Mouse (Mus musculus): ENCODE measurements around the gene Plac8.
A peak's percentile ranks its signal among the peaks of the same experiment; 100 is the strongest.

The Plac8 gene

DNA sequence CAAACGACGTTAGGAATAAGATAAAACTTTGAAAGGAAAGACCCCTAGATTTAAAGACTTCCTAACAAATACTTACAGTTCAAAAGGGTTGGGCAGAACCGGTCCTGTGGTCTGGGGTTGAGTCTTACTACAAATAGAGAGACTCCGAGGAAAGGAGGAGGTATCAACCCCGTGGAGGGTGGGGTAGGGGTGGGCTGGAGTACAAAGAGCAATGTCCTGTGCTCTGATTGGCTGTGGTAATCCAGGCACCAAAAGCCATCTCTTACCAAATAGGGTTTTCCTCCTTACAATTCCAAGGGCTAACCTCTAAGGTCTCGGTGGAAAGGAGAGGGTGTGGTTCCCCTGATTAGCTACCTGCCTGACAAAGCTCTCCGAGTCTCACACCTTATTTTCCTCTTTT lies at the start of gene Plac8:
Plac8 (minus strand) TSS at position 177 of the 400 bp plus-strand sequence.
- DNase-seq (ENCODE audit: low read depth), result no peak

DNA sequence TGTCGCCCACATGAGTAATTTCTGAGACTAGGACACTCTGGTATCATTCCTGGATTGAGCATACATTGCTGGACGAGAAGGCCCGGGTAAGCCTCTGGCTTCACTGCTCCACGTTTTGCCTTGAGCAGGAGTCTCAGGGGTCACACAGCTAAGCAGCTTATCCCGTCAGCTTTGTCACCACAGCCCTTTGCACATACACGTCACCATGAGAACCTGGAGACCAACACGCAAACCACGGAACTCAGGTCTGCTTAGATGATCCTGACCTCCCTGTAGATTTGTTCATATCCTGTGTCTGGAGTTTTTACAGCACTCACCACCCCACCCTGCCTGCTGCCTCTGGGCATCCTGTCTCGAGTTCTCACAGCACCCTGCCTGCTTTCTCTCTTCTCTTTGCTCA lies 48.9 kb upstream of the Plac8 start:
- DNase-seq (ENCODE audit: low read depth), result no peak

DNA sequence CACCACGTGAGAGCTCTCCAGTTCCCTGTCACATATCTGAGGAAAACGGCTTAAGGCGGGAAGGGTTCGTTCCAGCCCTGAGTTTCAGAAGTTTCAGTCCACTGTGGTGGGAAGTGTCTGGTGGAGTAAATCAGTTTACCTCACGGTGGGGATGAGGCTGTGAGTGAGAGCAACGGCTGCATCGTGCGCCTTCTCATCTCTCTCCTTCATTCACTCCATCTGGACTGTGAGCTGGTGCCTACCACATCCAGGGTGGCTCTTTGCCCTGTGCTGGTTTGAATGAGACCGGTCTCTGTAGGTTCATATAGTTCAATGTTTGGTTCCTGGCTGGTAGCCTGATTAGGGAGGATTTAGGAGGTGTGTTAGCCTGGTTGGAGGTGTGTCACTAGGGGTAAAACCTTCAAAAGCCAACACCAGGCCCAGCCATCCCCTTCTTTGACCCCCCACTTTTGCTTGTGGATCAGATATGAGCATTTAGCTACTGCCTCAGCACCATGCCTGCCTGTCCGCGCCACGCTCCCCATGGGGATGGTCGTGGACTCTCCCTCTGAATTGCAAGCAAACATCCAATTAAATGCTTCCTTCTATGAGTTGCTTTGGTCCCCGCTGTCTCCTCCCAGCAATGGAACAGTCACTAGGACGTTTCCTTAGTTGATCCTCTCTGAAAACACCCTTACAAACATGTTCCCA lies 47.7 kb upstream of the Plac8 start:
- no peak for DNase-seq (ENCODE audit: low read depth)

DNA sequence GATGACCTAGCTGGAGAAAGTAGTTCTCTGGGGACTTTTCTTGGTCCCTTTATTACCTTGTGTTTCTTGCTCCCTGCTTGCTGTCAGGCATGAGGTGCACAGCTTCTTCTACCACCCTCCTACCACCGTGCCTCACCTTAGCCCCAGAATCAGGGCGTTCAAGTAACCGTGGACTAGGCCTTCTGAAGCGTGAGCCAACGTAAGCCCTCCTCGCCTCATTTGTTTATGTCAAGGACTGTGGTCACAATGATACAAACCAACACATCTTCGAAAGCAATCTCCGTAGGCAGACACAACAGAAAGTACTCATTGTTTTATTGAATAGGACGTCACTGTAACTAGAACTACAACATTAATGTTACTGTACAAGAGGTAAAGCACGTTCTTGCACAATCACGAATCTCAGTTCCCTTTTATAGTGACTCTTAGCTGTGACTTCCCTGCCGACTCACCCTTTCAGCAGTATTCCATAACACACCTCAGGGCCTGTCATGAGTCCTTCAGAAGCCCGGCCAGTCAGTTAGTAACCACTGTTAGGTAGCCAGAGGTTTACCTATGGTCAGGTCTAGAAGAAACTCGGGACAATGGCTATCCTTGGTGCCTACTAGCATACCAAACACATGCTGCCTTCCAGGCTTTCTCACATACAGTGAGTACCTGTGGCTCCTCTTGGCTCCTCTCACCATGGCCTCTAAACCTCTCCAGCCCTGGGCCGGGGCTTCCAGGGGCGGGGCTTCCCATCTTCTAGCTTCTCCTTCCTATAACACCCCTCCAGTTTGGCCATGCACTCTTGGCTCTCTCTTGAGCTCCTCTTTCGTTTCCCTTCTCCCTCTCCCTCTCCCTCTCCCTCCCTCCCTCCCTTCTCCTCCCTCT lies 42.1 kb upstream of the Plac8 start:
- DNase-seq (ENCODE audit: low read depth), result no peak

DNA sequence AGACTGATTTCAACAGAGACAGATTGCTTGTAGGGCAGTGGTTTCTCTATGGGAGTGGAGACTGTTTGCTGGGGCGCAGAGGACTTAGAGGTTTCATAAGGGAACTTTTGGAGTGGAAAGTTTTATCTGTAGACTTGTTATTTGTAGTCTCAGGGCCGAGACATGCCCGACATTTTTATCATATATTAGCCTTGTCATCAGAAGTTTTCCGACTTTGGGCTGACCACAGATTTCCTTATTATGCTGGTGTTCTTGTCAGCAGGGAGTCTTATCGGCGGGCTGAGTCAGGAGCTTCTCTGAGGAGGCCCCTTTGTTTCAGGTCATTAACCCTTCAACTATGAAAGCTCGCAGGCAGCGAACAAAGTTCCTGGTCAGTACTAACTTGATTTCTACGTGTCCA lies 35.8 kb upstream of the Plac8 start:
- DNase-seq (ENCODE audit: low read depth), result no peak

DNA sequence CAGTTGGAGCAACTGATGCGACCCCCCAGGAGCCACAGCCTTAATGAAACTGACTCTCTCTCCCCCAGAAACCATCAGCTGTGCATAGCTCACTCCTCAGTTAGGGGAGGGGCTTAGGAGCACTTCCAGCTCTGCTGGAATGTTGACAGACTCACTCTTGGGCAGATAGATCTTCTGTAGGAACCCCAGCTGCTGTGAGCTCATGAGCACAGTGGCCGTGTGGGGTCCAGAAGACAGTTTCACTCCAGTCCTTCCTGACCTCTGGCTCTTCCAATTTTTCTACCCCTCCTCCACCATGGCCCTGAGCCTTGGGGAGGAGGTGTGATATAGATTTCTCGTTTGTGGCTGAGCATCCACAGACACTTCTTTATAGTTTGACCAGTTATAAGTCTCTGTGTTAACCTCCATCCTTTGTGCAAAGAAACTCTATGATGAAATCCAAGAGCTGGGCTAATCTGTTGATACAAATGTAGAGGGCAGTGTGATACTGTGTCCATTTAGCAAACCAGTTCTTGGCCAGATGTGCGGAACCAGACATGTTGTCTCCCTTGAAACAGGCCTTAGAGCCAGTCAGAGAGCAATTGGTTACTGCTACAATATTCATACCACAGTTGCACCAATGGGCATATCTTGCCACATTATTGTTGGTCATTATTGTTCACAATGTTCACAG lies 35.2 kb upstream of the Plac8 start:
- no peak for DNase-seq (ENCODE audit: low read depth)

DNA sequence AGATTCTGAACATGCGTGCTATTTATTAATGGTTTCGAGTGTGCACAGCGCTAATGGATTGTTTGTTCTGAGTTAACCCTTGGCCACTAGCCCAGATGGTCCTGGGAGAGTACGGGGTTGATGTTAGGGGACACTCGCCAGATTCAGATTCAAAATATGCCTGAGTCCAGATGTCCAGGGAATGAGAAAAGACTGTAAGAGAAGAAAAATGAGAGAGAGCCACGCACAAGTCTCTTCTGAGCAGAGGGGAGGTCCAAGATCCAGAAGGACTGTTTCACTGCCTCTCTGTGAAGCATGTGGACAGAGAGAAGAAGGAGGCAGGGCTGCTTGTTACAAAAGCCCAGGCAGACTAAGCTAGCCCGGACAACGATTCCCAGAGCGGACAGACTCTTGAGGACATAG lies 33.8 kb upstream of the Plac8 start:
- peak; percentile 34 for DNase-seq (ENCODE audit: low read depth)

DNA sequence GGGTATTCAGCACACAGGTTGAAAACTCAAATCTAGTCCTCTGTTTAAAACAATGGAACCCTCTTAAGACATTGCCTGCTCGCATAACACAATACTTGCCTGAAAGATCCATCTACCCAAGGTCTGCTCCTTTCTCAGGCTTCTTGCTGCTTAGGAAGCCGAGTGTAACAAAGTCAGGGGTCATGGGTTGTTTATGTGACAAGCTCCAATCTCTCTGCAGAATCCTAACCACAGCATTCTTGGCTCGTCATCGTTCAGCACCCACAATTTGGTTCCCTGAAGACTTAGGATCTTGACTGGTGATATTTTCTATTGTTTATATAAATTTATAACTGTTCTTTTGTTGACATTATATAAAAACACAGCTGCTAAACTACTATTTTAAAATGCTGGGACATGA lies 32.0 kb upstream of the Plac8 start:
- peak; percentile 17 for DNase-seq (ENCODE audit: low read depth)

DNA sequence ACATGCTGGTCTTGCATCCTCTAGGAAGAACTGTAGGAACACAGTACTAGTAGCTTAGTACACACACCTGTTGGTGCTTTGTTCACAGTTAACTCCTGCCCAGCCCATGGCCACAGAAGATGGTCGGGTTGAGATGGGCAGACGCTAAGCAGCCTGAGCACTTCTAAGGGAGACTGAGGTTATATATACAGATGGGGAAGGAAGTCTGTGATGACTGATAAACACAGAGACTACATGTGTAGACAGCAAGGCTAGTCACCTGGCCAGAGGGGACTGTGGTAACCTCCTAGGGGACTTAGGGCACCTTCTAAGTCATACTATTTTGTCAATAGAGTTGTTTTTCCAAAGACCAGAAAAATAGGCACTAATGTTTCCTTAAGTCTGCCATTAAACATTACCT lies 29.8 kb upstream of the Plac8 start:
- DNase-seq (ENCODE audit: low read depth), result no peak

DNA sequence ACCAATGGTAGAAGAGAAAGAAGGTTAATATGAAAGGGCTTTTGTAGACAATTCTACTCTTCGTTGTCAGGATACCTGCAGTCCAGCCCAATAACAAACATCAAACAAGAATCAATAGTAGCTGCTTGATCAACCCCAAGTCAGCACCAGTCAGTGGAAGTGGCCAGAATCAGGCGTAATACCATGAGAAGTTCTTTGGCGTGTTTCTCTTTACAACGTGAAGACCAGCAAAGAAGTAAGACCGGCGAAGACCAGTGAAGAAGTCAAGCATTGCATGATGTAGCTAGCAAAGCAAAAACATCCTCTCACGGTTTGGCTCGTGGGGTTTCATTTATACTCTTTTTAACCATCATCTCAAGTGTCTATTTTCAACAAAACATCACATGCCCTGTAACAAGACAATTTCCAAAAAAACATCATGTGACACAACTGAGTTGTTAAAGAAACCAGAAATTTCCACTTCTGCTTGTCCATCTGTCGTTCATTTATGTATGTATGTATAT lies 27.0 kb upstream of the Plac8 start:
- DNase-seq (ENCODE audit: low read depth), result no peak

DNA sequence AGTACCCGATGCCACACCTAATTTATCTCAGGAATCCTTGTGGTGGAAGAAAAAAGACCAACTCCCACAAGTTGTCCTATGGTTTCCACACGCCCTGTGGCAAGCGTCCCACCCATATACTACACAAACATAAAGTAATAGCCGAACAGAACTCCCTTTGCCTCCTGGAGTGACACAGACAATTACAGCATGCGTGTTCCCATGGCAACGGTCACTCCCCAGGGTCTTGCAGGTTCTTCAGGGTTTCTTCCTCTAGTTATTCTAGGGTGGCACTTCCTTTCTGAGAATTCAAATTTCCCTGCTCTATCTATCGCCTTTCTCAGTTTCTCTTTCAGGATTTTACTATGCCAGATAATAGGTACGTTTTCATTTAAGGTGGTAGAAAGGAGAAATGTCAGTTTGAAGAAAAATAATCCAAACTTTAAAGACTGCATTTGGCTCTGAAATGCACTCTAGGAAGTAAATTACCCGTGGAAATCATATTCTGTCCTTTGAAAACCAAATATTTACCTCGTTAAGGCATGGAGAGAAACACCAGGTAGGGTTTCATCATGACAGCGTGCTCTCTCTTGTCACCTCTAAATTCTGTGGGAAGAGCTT lies 25.9 kb upstream of the Plac8 start:
- DNase-seq (ENCODE audit: low read depth), result no peak

DNA sequence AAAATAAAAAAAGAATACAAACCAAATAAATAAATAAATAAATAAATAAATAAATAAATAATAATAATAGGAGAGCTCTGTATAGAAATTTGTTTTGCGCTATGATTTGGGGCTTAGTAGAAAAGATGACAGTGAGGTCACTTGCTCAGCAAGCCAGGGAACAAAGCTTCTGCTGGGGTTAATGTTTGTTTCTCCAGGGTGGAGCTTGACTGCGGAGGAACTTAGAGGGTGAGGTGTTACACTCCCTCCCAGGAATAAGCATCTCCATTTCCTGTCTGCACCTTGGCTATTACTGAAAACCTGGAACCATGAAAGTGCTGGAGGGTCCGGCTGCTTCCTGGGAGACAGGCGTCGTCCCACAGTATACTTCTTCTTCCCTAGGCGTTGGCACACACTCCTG lies 24.0 kb upstream of the Plac8 start:
- no peak for DNase-seq (ENCODE audit: low read depth)

DNA sequence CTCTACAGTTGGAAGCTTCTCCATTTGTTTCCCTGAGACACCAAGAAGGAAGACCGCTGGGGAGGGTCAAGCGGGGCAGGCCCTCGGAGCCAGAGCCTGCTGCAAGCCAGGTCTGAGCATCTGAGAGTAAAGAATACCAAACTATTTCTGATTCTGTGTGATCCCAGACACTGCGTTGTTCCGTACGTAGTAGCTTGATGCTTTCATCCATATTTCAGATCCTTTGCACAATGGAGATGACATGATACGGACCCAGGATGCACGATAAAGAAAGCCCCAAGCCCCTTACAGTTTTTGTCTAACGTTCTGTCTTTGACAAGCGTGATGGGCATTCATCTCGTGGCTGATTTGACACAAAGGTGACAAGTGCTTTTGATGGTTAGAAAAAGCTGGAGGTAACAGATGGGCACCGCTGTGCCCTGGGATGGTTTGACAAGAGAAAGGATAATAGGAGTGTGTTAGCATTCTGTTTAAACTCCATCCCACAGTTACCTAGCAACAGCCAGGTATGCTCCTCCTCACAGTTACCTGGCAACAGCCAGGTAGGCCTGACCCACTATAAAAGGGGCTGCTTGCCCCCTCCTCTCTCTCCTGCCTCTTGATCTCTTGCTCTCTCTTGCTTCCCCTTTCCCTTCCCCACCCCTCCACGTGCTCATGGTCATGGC lies 22.9 kb upstream of the Plac8 start:
- DNase-seq (ENCODE audit: low read depth), result no peak

DNA sequence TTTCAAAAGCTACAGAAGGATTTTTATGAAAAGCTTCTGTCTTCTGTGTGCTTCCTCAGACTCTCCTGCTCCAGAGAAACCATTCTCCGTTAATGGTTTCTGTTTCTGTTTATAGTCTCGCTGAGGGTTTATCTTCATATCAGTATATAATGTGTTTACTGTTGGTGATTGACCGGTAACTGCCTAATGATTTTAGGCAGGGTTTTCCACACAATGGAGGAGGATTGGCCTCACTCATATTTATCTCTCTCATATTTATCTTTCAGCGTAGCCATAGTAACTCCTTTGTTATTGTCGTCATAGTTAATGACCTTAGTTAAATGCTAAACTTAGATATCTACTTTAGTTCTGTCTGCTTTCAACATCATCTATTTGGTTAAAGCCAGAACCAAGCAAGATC lies 18.5 kb upstream of the Plac8 start:
- no peak for DNase-seq (ENCODE audit: low read depth)

DNA sequence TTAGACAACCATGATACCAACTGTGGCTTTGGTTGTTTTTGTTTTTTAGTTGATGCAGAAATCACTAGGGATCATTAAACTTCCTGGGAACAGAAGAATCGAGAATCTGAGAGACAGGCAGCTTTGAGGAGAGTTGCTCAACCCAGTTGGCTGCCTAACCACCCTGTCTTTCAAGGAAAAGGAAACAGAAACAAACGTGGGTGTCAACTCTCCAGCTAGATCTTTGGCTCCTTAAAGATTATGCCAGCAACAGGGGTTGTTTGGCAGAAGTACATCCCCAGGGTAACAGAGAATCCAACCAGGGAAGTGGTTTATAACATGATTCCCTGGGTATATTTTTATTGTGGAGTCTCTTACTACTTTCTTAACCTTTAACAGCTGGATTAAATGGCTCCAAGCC lies 15.6 kb upstream of the Plac8 start:
- peak; percentile 51 for DNase-seq (ENCODE audit: low read depth)

DNA sequence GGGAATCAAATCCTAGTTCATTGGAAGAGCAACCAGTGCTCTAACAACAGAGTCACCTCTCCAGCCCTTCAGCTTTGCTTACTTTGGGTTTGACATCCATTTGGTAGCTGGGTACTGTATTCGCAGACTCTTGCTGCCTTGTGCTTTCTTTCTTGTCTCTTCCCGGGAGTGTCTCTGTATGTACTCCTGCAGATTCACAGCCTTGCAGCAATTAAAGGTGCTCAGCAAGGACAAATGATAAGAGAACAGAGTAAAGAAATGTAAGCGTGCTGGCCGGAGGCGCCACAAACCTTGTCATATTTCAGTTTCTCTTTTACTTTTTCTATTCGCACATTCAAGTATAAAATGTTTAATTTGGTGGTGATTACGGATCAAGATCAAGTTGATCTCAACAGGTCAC lies 15.1 kb upstream of the Plac8 start:
- DNase-seq (ENCODE audit: low read depth), result no peak

DNA sequence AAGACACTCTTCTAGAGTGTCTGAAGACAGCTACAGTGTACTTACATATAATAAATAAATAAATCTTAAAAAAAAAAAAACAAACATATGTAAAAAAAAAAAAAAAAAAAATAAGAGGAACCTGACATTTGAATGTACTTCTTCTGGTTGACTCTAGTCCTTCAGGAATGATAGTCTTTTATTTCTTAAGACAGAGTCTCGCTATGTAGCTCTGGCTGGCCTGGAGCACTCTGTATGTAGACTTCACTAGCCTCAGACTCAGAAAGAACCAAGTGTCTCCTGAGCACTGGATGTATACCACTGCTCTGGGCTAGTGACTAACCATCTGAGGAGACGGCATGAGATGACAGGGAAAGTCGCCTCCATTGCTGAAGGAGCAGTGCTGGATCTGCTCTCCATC lies 13.6 kb upstream of the Plac8 start:
- DNase-seq (ENCODE audit: low read depth), result no peak

DNA sequence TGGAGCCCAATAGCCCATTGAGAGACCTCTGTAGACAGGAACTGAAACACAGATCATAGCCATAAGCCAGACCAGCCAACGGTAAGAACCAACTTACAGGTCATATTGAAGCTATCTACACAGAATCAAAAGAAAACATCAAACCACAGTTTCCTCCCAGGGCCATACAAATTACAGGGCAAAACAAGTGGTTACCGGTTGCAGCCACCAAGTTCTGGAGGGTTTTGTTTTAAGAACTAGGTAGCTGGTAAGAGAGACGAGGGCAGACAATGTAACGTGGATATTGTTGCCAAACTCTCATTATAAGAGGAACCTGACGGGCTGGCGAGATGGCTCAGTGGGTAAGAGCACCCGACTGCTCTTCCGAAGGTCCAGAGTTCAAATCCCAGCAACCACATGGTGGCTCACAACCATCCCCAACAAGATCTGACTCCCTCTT lies 13.2 kb upstream of the Plac8 start:
- DNase-seq (ENCODE audit: low read depth), result no peak

DNA sequence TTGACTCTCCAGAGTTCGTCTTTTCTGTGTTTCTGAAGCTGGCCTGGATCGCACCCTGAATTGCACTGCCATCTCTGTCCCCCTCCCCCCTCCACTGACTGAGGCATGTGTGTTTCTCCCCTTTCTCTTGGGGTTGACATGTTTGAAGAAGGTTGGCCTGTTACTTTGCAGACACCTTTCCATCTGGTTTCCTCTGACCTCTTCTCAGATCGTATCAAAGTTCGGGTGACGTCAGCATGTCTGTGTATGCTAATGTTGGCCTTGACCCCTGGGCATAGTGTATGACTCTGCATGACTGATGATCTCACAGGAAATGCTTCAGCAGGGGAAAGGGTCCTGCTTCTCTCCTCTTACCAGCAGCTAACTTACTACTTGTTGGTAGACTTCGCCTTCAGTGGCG lies 11.0 kb upstream of the Plac8 start:
- no peak for DNase-seq (ENCODE audit: low read depth)

DNA sequence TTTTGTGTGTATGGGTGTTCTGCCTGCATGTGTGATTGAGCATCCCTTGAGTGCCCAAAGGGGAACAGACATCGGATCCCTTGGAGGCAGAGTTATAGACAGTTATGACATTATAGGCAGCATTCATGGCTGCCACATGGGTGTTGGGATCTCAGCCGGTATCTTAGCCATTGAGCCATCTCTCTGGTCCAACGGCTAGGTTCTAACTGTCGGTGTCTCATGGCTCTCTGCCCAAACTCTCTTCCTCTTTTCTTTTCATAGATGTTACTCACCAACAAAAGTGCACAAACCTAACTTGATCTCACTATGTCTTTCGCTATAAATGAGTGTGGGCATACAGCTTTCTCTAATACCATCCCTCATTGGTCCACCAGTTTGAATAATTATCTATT lies 10.4 kb upstream of the Plac8 start:
- no peak for DNase-seq (ENCODE audit: low read depth)

DNA sequence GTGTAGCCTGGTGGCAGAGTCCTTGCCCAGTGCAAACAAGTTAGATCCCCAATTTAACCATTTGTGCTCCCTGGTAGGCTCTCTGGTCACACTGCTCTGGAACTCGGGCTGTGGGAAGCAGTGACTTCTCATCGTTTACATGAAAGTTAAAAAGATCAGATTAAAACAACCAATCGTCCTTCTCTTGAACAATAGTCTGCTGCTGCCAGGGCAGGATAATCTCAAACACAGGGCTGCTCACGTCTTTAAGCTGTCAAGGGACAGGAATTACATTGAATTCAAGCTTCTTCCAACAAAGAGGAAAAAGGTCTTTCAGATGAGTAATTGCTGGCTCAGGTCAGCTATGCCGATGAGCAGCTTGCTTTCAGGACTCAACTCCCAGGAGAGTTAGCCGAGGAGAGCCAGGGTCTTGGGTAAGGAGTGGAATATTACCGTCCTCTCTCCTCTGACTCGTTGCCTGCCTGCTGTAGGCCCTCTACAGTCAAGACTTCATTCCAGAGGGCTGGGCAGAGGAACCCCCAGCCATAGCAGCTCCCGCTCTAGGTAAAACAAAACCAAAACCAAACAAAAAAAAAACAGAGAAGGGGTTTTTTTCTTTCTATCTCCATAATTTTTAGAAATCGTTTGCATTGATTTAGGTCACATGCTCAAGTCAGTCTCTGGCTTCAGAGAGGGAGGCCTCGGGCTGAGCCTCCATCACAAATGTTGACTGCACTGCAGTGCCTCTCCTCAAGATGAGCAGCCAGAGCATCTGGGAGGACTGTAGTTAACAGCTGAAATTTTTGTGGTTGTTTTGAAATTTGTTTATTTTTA lies 9.8 kb upstream of the Plac8 start:
- DNase-seq (ENCODE audit: low read depth), result no peak

Data from fibroblast of lung, adult 2 months (primary cell).